Mouse (Mus musculus): ENCODE results near the gene Pitpnm1. TPM values are rescaled to one million over a fixed set of nuclear protein-coding genes. Genes with fewer than 3 reads are reported as not detected.

The Pitpnm1 gene
- total RNA-seq, 2 experiments from 2014 or later = 185 to 187 TPM

DNA sequence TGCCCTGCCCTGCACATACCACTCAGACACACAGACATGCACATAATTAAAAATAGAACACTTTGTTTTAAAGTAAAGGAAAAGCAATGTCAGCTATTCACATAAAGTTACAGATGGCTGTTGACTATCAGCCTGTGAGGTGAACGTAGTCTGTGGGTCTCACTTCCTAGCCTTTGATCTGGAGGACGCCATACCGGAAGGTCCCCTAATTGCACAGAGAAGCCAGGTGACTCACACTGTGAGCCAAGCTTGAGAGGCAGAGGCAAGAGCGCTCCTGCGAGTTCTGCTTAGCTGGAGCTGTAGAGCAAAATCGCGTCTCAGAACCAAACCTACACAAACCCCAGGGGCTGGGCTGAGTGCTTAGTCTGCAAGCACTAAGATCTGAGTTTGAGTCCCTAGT lies 6.0 kb upstream of the Pitpnm1 start:
- intact Hi-C loops (cut with DNase I) = no loop called here
- no peak for DNase-seq

DNA sequence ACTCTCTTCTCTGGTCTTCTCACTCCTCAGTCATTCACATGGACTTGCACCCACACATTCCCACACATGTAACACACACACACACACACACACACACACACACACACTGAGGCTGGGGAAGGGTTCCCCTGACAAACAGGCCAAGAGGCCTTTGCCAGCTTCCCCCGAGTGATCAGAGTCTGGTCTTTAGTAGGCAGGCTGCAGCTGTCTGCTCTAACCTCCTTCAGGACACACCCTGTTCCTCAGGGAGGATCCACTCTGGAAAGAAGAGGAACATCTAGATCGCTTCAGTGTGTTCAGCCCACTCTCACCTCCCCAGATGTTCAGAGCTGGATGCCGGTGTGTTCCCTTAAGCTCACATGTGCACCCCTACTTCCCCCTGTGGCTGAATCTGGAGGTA lies 5.5 kb upstream of the Pitpnm1 start:
- no peak for DNase-seq
- intact Hi-C loops (cut with DNase I) = no loop called here

DNA sequence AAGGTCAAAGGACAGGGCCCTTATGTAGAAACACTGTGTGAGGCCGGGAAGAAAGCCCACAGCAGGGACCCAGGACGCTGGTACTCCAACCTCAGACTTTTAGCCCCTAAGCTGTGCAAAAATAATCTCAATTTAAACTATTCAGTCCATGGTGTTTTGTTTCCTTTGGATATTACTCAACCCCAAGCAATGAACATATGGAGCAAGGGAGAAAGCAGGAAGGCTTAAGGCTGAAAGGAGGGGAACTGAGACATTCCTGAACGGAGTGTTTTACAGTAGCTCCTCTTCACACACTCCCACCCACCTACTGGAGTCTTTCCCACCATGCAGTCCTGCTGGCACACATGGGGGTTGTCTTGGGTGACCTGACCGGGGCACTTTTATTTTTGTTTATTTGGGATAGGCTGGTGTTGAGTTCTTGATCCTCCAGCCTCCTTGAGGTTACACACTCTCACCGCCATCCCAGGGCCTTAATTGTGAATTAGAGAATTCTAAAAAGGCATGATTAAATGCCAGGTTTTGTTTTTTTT lies 5.0 kb upstream of the Pitpnm1 start:
- intact Hi-C loops (cut with DNase I) = no loop called here
- DNase-seq = no peak

DNA sequence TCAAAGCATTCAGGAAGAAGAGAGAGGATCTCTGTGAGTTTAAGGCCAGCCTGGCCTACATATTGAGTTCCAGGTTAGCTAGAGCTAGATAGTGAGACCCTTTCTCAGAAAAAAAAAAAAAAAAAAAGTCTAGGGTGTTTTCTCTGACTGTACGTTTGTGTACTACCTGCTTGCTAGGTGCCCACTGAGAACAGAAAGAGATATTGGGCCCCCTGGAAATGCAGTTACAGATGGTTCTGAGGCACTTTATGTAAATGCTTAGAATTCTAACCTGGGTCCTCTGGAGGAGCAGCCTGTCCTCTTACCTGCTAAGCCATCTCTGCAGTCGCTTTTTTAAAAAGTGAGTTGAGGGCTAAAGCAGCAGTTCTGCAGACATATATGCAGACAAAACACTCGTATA lies 4.0 kb upstream of the Pitpnm1 start:
- DNase-seq = no peak
- intact Hi-C loops (cut with DNase I) = no loop called here

DNA sequence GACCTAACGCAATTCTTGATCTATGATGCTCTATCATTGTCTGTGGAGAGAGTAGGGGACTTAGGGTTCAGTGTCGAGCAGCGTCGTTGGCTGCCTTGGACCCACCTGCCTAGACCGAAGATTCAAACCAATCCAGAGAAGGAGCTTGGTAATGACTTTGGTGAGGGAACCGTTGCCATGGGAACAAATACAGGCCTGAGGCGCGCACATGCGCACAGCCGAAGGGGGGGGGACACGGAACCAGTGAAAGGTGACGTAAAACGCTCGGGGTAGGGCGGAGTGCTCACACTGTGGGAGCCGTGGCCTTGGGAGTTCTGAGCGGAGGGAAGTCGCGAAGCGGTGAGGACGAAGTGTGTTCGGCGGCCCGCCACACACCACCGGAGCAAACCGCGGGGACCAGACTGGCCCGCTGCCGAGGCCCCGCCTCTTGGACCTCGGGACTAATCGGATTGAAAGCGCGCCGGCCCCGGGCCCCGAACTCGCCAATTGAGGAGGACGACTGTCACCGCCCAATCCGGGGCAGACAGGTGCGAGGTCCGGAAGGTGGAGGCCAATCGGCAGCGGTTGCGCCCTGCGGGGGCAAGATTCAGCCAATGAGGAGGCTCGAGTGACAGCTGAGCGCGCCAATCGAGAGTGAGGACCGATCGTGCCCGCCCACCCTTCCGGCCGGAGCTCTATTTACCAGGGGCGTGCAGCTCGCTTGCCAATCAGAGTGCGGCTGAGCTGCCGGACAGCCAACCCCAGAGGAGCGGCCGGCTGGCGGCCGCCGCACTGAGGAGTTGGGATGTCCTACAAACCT lies 3.0 kb upstream of the Pitpnm1 start, which contains the start of gene Cdk2ap2:
TSS of gene Cdk2ap2 (plus strand) at position 541 of the 799 bp plus-strand sequence.
- intact Hi-C loops (cut with DNase I) = no loop called here

DNA sequence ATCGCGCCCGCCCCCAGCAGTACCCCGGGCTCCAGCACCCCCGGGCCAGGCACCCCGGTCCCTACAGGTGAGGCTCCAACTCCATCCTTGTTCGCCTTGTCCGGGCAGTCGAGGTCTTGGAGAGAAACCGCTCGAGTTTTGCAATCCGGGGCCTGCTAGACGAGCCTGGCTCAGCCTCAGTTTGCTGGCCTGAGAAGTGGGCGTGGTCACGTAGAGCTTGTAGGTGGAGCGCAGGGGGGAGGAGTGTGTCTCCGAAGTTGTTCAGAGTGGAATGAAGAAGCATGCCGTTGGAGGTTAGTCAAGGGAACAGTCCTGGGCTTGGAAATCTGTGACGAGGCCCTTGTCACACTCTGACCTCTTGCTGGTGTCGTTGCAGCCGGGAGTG lies 2.4 kb upstream of the Pitpnm1 start:
- DNase-seq = no peak
- intact Hi-C loops (cut with DNase I) = no loop called here

More for the DNA sequence above, 3.0 kb upstream of the Pitpnm1 start, which contains the start of gene Cdk2ap2:
- DNase-seq = peak; percentile 99

DNA sequence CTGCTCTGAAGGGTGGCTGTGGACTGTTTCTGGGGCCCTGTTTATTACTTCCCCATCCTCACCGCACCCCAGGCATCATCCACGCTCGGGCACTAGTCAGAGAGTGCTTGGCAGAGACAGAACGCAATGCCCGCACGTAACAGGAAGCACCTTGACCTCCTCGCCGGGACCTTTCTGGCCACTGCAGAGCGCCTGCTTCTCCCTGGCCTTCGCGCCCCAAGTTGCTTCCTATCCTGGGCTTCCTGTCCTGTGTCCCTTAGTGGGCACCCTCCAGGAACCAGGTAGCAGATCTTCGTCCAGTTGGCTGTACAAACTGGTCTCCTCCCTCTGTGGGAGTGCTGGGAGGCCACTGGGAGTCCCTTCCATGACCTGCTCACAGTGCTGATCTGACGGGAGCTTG lies 1.4 kb upstream of the Pitpnm1 start:
- intact Hi-C loops (cut with DNase I) = no loop called here
- DNase-seq = no peak

DNA sequence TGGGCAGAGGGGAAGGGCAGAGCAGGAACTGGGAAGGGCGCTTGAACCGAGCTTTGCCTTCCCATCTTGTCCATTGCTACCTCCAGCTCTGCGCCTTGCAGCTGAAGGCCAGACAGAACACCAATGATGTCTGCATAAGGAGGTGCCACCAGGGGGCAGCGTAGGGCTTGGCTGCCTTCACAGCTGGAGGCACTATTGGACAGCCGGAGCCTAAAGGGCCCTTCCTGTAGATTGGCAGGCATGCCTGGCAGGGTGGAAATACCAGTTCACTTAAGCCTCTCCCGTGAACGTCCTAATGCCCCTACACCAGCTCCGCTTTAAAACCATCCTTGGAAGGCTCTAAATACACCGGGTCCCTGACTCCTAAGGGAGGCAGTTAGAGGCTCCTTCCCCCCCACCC lies 742 bp upstream of the Pitpnm1 start:
- peak; percentile 90 for DNase-seq
- intact Hi-C loops (cut with DNase I) = no loop called here

DNA sequence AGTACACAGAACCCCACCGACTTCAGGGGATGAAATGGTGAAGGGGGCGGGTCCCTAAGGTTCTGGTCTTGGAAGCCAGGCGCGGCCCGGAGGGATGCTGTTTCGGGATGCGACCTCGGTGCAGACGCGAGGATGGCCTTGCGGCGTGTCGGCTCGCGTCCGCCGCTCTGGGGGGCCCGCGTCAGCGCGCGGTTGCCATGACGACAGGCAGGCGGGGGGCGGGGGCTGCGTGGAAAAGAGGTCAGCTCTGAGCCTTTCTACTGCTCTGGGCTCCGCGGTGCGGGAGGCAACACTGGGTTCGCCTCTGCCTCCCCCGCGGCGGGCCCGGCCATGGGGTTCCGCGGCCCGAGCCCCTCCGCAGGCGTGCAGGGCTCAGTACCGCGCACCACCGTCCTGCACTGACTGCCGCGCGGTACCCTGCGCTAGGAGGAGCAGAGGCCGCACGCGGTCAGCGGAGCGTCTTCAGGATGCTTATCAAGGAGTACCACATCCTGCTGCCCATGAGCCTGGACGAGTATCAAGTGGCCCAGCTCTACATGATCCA lies 992 bp downstream of the Pitpnm1 start:
- intact Hi-C loops (cut with DNase I) = no loop called here
- DNase-seq = peak; percentile 60

DNA sequence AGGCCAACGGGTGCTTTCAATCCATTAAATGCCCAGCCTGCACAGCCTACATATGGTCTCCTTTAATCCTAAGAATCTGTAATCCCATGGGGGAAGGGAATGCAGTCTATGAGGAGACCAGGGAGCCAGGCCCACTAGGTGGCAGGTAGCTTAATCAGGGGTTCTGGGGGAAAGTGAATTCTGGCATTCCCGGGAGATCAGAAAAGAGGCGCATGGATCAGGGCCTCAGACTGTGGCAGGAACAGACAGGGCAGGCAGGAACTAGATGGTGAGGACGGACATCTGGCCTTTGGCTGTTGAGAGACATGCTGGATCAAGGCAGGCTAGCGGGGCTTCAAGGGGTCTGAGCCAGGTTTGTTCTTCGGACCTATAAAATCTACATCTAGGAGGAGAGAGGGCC lies 1.7 kb downstream of the Pitpnm1 start:
- no peak for DNase-seq
- intact Hi-C loops (cut with DNase I) = no loop called here

DNA sequence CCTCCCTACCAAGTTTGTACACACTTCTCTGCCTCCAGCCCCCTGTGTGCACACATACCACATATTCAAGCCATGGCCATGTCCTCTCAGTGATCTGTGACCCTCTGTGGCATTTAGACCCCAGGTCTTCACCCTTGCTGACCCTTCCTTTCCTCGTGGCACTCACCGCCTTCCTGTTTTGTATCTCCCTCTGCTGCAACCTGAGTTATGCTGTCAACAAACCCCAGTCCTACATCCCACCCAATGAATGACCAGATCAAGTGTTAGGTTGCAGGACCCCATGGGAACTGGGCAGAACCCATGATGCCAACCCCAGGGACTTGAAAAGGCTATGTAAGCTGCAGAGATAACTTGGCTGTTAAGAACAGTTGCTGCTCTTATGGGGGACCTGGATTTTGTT lies 2.3 kb downstream of the Pitpnm1 start:
- no peak for DNase-seq
- intact Hi-C loops (cut with DNase I) = no loop called here

DNA sequence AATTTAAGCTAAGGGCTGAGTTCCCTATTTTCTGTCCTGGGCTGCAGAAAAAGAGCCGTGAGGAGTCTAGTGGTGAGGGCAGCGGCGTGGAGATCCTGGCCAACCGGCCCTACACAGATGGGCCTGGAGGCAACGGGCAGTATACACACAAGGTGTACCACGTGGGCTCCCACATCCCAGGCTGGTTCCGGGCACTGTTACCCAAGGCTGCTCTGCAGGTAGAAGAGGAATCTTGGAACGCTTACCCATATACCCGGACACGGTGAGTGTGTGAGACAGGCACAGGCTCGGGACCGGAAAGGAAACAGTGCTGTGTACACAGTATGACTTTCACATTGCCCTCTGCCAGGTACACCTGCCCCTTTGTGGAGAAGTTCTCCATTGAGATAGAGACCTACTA lies 2.8 kb downstream of the Pitpnm1 start:
- intact Hi-C loops (cut with DNase I) = no loop called here
- DNase-seq = no peak

DNA sequence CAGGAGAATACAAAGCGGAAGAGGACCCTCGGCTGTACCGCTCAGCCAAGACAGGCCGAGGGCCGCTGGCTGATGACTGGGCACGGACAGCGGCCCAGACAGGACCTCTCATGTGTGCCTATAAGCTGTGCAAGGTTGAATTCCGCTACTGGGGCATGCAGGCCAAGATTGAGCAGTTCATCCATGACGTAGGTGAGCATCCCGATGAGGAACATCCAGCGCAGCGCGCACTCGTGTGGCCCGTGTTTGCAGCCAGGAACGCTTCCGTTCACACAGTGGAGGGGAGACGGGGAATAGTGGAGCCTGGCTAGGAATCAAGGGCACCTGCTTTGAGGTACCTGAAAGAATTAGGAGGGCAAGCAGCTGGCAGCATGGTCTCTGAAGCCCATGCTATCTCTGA lies 3.5 kb downstream of the Pitpnm1 start:
- DNase-seq = no peak
- intact Hi-C loops (cut with DNase I) = no loop called here

DNA sequence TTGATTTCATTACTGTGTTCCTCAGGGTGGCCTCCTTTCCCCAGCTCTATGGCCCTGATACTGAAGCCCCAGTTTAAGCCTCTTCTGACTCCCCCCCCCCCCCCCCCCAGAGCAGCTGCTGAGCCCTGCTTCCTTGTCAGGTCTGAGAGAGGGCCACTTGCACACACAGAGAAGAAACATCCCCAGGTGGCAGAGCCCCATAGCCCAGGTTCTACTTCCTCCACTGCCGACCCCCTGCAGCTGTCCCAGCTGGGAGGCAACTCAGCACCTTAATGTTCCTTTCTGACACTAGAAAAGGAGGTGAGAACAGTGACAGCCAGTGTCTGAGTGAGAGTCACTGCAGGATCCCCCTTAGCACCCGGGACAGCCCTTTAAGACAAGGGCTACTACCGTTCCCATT lies 4.0 kb downstream of the Pitpnm1 start:
- intact Hi-C loops (cut with DNase I) = no loop called here
- no peak for DNase-seq

DNA sequence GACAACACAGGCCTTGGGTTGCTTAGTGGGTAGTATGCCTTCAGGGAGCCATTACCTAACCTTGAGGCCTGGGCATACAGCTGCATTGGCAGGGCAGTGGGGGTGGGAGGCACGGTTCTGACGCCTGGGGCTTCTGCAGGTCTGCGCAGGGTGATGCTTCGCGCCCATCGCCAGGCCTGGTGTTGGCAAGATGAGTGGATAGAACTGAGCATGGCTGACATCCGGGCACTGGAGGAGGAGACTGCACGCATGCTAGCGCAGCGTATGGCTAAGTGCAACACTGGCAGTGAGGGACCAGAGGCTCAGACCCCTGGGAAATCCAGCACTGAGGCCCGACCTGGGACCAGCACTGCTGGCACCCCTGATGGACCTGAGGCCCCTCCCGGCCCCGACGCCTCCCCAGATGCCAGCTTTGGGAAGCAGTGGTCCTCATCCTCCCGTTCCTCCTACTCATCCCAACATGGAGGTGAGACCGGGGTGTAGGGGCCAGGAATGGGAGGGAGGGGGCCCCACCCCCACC lies 4.9 kb downstream of the Pitpnm1 start:
- DNase-seq = no peak
- intact Hi-C loops (cut with DNase I) = no loop called here

DNA sequence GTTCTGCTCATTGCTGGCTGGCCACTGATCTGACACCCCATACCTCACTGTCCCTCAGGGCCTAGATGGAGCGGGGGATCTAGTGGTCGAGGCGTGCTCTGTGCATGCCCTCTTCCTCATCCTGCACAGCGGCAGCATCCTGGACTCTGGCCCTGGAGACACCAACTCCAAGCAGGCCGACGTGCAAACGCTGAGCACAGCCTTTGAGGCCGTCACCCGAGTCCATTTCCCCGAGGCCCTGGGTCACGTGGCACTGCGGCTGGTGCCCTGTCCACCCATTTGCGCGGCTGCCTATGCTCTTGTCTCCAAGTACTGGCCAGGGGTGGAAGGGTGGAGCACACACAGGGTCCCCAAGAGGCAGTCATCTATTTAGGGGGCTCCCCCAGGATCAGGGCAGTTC lies 6.9 kb downstream of the Pitpnm1 start:
- intact Hi-C loops (cut with DNase I) = no loop called here
- no peak for DNase-seq

DNA sequence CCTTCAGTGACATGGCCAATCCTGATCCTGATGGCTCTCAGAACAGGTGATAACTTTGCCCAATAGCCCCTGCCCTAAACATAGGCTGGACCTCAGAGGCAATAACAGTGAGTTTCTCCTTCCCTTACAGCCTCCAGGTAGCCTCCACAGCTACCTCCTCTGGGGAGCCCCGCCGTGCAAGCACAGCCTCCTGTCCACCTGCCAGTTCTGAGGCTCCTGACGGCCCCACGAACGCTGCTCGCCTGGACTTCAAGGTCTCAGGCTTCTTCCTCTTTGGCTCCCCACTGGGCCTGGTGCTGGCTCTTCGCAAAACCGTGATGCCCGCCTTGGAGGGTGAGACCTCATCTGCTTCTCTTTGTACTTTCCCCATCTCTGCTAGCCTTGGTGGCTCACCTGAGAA lies 8.7 kb downstream of the Pitpnm1 start:
- DNase-seq = no peak
- intact Hi-C loops (cut with DNase I) = no loop called here

DNA sequence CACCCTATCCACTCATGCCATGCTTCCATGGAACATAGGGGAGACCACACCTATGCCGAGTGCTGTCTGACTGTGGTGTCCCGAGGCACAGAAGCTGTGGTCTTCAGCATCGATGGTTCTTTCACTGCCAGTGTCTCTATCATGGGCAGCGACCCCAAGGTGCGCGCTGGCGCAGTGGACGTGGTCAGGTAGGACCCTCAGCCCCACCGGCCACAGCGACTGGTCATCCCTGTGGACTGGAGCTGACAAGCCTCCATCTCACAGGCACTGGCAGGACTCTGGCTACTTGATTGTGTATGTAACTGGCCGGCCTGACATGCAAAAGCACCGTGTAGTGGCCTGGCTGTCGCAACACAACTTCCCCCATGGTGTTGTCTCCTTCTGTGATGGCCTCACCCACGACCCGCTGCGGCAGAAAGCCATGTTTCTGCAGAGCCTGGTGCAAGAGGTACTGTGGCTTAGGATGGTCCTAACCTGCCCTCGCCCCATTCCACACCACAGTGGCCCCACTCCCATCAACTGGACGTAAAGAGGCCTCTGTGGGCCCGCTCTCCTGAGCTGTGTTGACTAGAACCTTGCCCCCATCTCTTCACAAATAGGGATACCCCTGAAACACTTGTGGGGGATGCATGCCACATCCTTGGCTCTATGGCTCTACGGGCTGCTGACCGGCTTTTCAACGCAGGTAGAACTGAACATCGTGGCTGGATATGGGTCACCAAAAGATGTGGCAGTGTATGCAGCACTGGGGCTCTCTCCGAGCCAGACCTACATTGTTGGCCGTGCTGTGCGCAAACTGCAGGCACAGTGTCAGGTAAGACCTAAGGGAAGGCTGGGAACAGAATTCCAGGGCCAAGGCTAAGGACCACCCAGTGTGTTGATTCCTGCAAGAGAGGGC lies 12.5 kb downstream of the Pitpnm1 start:
- intact Hi-C loops (cut with DNase I) = no loop called here
- no peak for DNase-seq

DNA sequence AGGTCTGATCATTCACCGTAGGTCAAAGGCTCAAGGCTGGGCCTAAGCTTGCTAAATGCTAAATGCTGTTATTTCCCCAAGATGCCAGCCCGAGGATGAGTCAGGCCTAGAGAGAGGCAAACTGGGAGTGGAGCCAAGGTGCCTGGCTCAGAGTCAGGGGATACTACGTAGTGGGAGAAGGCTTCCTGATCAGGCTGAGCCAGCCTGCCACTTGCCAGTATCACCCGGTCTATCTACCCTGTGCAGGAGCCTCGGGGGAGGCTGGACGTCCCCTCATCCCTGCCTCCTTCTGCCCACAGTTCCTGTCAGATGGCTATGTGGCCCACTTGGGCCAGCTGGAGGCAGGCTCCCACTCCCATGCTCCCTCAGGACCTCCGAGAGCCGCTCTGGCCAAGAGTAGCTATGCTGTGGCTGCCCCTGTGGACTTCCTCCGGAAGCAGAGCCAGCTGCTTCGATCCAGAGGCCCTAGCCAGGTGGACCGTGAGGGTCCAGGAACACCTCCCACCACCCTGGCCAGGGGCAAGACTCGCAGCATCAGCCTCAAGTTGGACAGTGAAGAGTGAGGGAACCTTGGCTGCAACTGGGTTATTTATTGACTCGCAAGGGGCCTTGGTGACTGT lies 13.5 kb downstream of the Pitpnm1 start:
- intact Hi-C loops (cut with DNase I) = no loop called here

DNA sequence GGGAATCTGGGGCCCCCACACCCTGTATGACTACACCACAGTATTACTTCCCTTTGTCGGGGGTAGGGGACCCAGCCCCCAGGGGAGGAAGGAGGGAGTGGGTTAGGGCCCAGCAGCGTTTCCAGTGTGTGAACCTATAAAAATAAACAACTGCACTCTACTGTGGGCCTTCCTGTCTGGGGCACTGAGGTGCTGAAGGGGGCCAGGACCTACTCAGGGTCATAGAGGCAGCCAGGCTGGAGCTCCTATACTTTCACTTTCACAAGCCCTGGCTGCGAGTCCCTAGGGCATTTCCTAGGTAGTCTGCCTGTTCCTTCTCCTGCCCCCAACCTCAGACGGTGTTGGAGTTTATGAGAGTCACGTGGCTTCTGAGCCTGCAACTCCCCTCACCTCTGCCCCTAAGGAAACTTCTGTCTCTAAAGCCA lies 14.0 kb downstream of the Pitpnm1 start:
- DNase-seq = no peak
- intact Hi-C loops (cut with DNase I) = no loop called here

More for the DNA sequence above, 13.5 kb downstream of the Pitpnm1 start:
- DNase-seq = peak; percentile 88

DNA sequence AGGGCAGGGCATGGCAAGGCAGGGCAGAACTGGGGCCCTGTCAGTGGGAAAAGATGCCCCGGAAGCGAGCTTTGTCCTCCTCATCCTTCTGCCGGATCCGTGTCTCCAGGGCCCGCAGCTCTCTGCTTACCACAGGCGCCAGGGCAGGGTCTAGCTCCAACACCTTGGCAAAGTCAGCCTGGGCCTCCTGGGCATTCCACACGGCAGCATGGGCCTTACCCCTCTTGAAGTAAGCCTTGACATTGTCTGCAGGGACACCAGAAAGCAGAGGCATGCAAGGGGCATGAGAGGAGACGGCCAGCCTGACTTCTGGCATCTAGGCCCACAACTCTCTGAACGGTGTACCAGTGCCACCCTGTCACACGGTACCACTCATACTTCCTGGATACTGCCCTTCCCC lies 14.8 kb downstream of the Pitpnm1 start:
- intact Hi-C loops (cut with DNase I) = no loop called here
- DNase-seq = no peak

Data from left cerebral cortex, postnatal 4 days (tissue).